8 mouse cellular contexts compared by ENCODE assay signal in genomic region chrX:60892098-60892800, GRCm38 (mm10). TPM values are rescaled to one million over a fixed set of nuclear protein-coding genes. Genes with fewer than 3 reads are reported as not detected.
DNase-seq lines count a peak whose midpoint lies in the region; ATAC-seq and TF ChIP-seq lines count a peak whose summit lies in the region.

No protein-coding gene starts in this region.

- no peak overlapping the region for H3K27ac ChIP-seq in heart, embryonic 12.5 days (ENCODE audit: poor library complexity, severe bottlenecking)
- H3K27ac ChIP-seq in ES-Bruce4 (ENCODE audit: insufficient read depth, low read length) = no peak overlapping the region
- H3K27ac ChIP-seq in hindbrain, embryonic 10.5 days = peak overlapping the region; percentile 90
- H3K27ac ChIP-seq in liver, embryonic 14.5 days = no peak overlapping the region
- peak overlapping the region; percentile 67; the same call in 1 of the 2 replicates for H3K27ac ChIP-seq in testis, adult 2 months (ENCODE audit: control insufficient read depth, insufficient read depth, low read depth, low read length)

- TF ChIP-seq EP300 in ES-Bruce4 (IDR thresholded peaks at IDR 0.05; ENCODE audit: insufficient read depth, low read depth, low read length) = no peak
- TF ChIP-seq EP300 in liver, embryonic 14.5 days (IDR thresholded peaks at IDR 0.05; ENCODE audit: low read depth) = no peak

- TF ChIP-seq POLR2A in ES-Bruce4 (IDR thresholded peaks at IDR 0.05; ENCODE audit: insufficient read depth, low read length) = no peak
- TF ChIP-seq POLR2A in testis, adult 2 months (IDR thresholded peaks at IDR 0.05; ENCODE audit: control insufficient read depth, low read depth, low read length) = no peak

- H3K9ac ChIP-seq in heart, embryonic 12.5 days = peak overlapping the region; percentile 65
- H3K9ac ChIP-seq in ES-Bruce4 (ENCODE audit: low read depth, poor library complexity, severe bottlenecking) = peak overlapping the region; percentile 62
- no peak overlapping the region for H3K9ac ChIP-seq in liver, embryonic 14.5 days (replicated peaks)

- ATAC-seq in heart, embryonic 12.5 days (ENCODE audit: insufficient number of reproducible peaks, low FRiP score) = 0 out of 2 replicates have a peak, but pooled peaks have one; percentile 39
- ATAC-seq in liver, embryonic 14.5 days (ENCODE audit: insufficient read depth) = no peak

- no peak for TF ChIP-seq CTCF in ES-Bruce4 (IDR thresholded peaks at IDR 0.05; ENCODE audit: low read depth, low read length)
- no peak for TF ChIP-seq CTCF in liver, embryonic 14.5 days (IDR thresholded peaks at IDR 0.05; ENCODE audit: low read depth)
- TF ChIP-seq CTCF in testis, adult 2 months (IDR thresholded peaks at IDR 0.05; ENCODE audit: control insufficient read depth, insufficient read depth, insufficient replicate concordance, low read depth, low read length) = no peak

- 0 out of 2 replicates have a peak, but pooled peaks cover 10% of the 10 kb centered on the region for H3K4me1 ChIP-seq in heart, embryonic 12.5 days (replicated peaks)
- H3K4me1 ChIP-seq in ES-Bruce4 (ENCODE audit: control insufficient read depth, insufficient read depth, low read length) = no peaks in the 10 kb centered on the region
- H3K4me1 ChIP-seq in hindbrain, embryonic 10.5 days (replicated peaks) = peaks cover 30% of the 10 kb centered on the region
- no peaks in the 10 kb centered on the region for H3K4me1 ChIP-seq in liver, embryonic 14.5 days (replicated peaks; ENCODE audit: control insufficient read depth in 2 of 2, insufficient read depth in 2 of 2, low read length in 1 of 2)
- peaks cover 7% of the 10 kb centered on the region for H3K4me1 ChIP-seq in testis, adult 2 months (ENCODE audit: control insufficient read depth, insufficient read depth, low read length)

- DNase-seq in heart, postnatal 25 days (ENCODE audit: low spot score) = no peak
- peak; percentile 55 for DNase-seq in cerebellum, postnatal 10 days
- peak; percentile 51 for DNase-seq in hindbrain, embryonic 10.5 days (ENCODE audit: low spot score)
- DNase-seq in liver, embryonic 14.5 days (ENCODE audit: low read depth in 3 of 3, low spot score in 3 of 3) = no peak
- no peak for DNase-seq in spleen, postnatal 10 days (ENCODE audit: low spot score in 2 of 2)

- peaks cover 79% of the 10 kb centered on the region for H3K27me3 ChIP-seq in heart, embryonic 12.5 days (replicated peaks)
- peaks cover 24% of the 10 kb centered on the region for H3K27me3 ChIP-seq in ES-Bruce4 (ENCODE audit: control insufficient read depth, insufficient read depth, low read length, poor library complexity, severe bottlenecking)
- H3K27me3 ChIP-seq in hindbrain, embryonic 10.5 days (ENCODE audit: insufficient read depth, poor library complexity, severe bottlenecking) = peaks cover 49% of the 10 kb centered on the region
- peaks cover 71% of the 10 kb centered on the region for H3K27me3 ChIP-seq in liver, embryonic 14.5 days (ENCODE audit: control insufficient read depth, insufficient read depth, low read length)
- H3K27me3 ChIP-seq in testis, adult 2 months (ENCODE audit: control insufficient read depth, insufficient read depth, low read length) = no peaks in the 10 kb centered on the region

- peaks cover 11% of the 10 kb centered on the region for H3K9me3 ChIP-seq in heart, embryonic 12.5 days (replicated peaks)
- no peaks in the 10 kb centered on the region for H3K9me3 ChIP-seq in ES-Bruce4 (replicated peaks; ENCODE audit: control insufficient read depth, insufficient read depth, low read length, poor library complexity, severe bottlenecking)
- H3K9me3 ChIP-seq in hindbrain, embryonic 10.5 days = peaks cover 5% of the 10 kb centered on the region; the same call in 1 of the 2 replicates
- no peaks in the 10 kb centered on the region; the same call in 1 of the 2 replicates for H3K9me3 ChIP-seq in liver, embryonic 14.5 days (ENCODE audit: control insufficient read depth, low read length)

- 31% methylated on average over 82 of the region's 102 CpGs for WGBS in heart, embryonic 12.5 days
- 26% methylated on average over 102 of the region's 102 CpGs for WGBS in hindbrain, embryonic 10.5 days
- 17% methylated on average over 36 of the region's 102 CpGs for WGBS in liver, embryonic 14.5 days (ENCODE audit: insufficient replicate concordance)

- peak overlapping the region; percentile 59 for H3K4me3 ChIP-seq in heart, embryonic 12.5 days
- H3K4me3 ChIP-seq in ES-Bruce4 (ENCODE audit: low read depth, low read length) = peak overlapping the region; percentile 72
- peak overlapping the region; percentile 66 for H3K4me3 ChIP-seq in hindbrain, embryonic 10.5 days
- peak overlapping the region in 1 of 2 experiments; percentile 2; a peak in 3 of 4 replicates for H3K4me3 ChIP-seq in liver, embryonic 14.5 days (ENCODE audit: insufficient read depth in 1 of 2, low read depth in 2 of 2, low read length in 2 of 2)
- peak overlapping the region; percentile 82 for H3K4me3 ChIP-seq in testis, adult 2 months (ENCODE audit: control insufficient read depth, low read depth, low read length)

- H3K4me2 ChIP-seq in heart, embryonic 12.5 days = peak overlapping the region; percentile 75
- H3K4me2 ChIP-seq in liver, embryonic 14.5 days (ENCODE audit: low read depth) = peak overlapping the region; percentile 37

- H3K36me3 ChIP-seq in heart, embryonic 12.5 days = no peaks in the 10 kb centered on the region
- H3K36me3 ChIP-seq in ES-Bruce4 (ENCODE audit: control insufficient read depth, insufficient read depth, low read length, poor library complexity, severe bottlenecking) = no peaks in the 10 kb centered on the region
- peaks cover 5% of the 10 kb centered on the region; the same call in 1 of the 2 replicates for H3K36me3 ChIP-seq in hindbrain, embryonic 10.5 days
- H3K36me3 ChIP-seq in liver, embryonic 14.5 days (replicated peaks; ENCODE audit: control insufficient read depth, insufficient read depth, low read depth) = no peaks in the 10 kb centered on the region
- H3K36me3 ChIP-seq in testis, adult 2 months (ENCODE audit: control insufficient read depth, insufficient read depth, low read length) = no peaks in the 10 kb centered on the region

- intact Hi-C loops in heart, postnatal 25 days (cut with DNase I) = no loop called here

RNA-seq across cellular contexts. Expression of gene Sox3, which starts 1.0 kb away (rescaled TPM):
- polyA plus RNA-seq in heart, embryonic 12.5 days (2016; fragmentation: Nextera tagmentation; extraction: Ambion mirVana) = 1.2 and 1.5 TPM in 2 replicates
- not detected for total RNA-seq in heart, postnatal 25 days (2021)
- 2.0 and 2.8 TPM in 2 replicates for polyA plus RNA-seq in ES-Bruce4 (2011; ENCODE audit: insufficient read depth, insufficient read length, low read depth, missing spikeins)
- polyA plus RNA-seq in hindbrain, embryonic 10.5 days (2016; fragmentation: Nextera tagmentation; extraction: Ambion mirVana) = 4.1 and 4.3 TPM in 2 replicates
- 0.02 TPM in 1 of 2 replicates, not detected in the other for polyA plus RNA-seq in liver, embryonic 14.5 days (2012; rRNA removed)
- not detected in 2 replicates for polyA plus RNA-seq in liver, embryonic 14.5 days (2014; fragmentation: Nextera tagmentation; extraction: Ambion mirVana)
- 2.4 TPM in 2 replicates for polyA plus RNA-seq in testis, adult 2 months (2012; rRNA removed)

Comparison
In these comparisons a context has a peak if more than half of its experiments do, and no peak if none do; other contexts are left out.
1. H3K27ac ChIP-seq: peak in hindbrain, embryonic 10.5 days (single experiment) and testis, adult 2 months (single experiment); none in heart, embryonic 12.5 days (single experiment), ES-Bruce4 (single experiment) and liver, embryonic 14.5 days (single experiment).
2. DNase-seq: peak in cerebellum, postnatal 10 days (2 of 2) and hindbrain, embryonic 10.5 days (single experiment); none in heart, postnatal 25 days (single experiment), liver, embryonic 14.5 days (0 of 3) and spleen, postnatal 10 days (0 of 2).